Mouse (Mus musculus) myocyte (in vitro differentiated cells): ENCODE measurements at regions not wholly inside any gene's neighbourhood (a gene's known extent, or its start where the extent isn't known, plus 50 kb on each side); places are given as distances from the start of the nearest gene placed in this dataset.

ENCODE experiments used
- CEBPB ChIP-seq: IDR thresholded peaks from 2 replicates; pipeline ENCODE4 v1.6.1; 2011; ENCODE audit warnings: mild to moderate bottlenecking, moderate library complexity; ENCODE audit not compliant: poor library complexity, insufficient read depth, severe bottlenecking
- E2F4 ChIP-seq: IDR thresholded peaks from one replicate; pipeline ENCODE4 v1.6.1; 2011; ENCODE audit warnings: mild to moderate bottlenecking, control low read depth, moderate library complexity; ENCODE audit not compliant: insufficient read depth
- MAX ChIP-seq: IDR thresholded peaks from one replicate; pipeline ENCODE4 v1.6.1; 2011; ENCODE audit warnings: low read depth, mild to moderate bottlenecking, control low read depth
- MYOD1 ChIP-seq, 3 experiments: IDR thresholded peaks; one replicate each; pipeline ENCODE4 v1.6.1; 2011; ENCODE audit warnings: control low read depth in 2 of 3, low read depth in 2 of 3, mild to moderate bottlenecking in 2 of 3, moderate library complexity in 1 of 3; ENCODE audit not compliant: insufficient read length in 2 of 3, control insufficient read depth in 1 of 3
- POLR2A ChIP-seq: IDR thresholded peaks from one replicate; pipeline ENCODE4 v1.6.1; 2011; ENCODE audit warnings: low read depth, mild to moderate bottlenecking, control low read depth, moderate library complexity; ENCODE audit not compliant: insufficient read length
- REST ChIP-seq: IDR thresholded peaks from one replicate; pipeline ENCODE4 v1.6.1; 2011; ENCODE audit warnings: mild to moderate bottlenecking, control low read depth, moderate library complexity; ENCODE audit not compliant: insufficient read depth, insufficient read length
- USF1 ChIP-seq: IDR thresholded peaks from one replicate; pipeline ENCODE4 v1.6.1; 2011; ENCODE audit warnings: low read depth, mild to moderate bottlenecking, control low read depth, moderate library complexity

- TF ChIP-seq CEBPB (no peak), USF1 (no peak), POLR2A (no peak), REST (no peak), MYOD1 (IDR thresholded peaks at IDR 0.05; ENCODE audit: control insufficient read depth in 1 of 3, insufficient read length in 2 of 3, low read depth in 2 of 3) (no peak), E2F4 (no peak), MAX (no peak)
These were observed 274.9 kb downstream of the Mreg start for GRCm38 (mm10) chr1:71937168-71937567.
